Comparison of ENCODE assay signal across 15 mouse cellular contexts in the genomic region with DNA sequence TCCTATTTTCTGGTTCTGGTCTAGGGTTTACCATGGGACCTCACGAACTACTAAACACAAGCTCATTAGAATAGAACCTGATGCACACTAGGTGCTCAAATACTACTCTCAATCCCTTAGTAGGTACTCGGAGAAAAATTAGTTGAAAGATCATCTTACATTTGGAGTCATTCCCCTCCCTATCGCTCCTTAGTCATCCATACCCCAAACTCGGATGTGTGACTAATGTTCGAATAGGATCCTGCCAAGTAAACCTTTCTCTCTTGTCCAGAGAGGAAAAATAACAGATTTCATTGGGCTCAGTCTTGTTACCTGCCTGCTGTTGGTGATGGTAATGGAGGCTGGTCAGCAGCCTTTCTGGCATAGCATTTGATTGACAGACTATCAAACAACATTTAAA.
"Had no signal": no experiment of that assay in that cellular context is flagged by ENCODE, and none has a peak within 500 bp of the region (broad histone marks: within the 10 kb centered on the region; RNA-seq: fewer than 3 reads in every experiment).

No protein-coding gene starts in this region.

- DNase-seq: cerebellum, adult 9-10 months; cerebellum, adult 9-11 months; cerebellum, postnatal 10 days; cerebellum, postnatal 14 days; cerebellum, postnatal 25 days; cerebellum, postnatal 36 days; embryo, embryonic 11 days; forebrain, postnatal 0 days; gastrocnemius, adult 2 months; gastrocnemius, postnatal 10 days; gastrocnemius, postnatal 14 days; gastrocnemius, postnatal 25 days; gastrocnemius, postnatal 36 days; heart, adult 18-20 months; heart, adult 2 months had no signal
